Mouse (Mus musculus) liver, postnatal 0 days (tissue): Measurements from ENCODE around the gene Rgs6.

Experiments
- CTCF ChIP-seq: sonication (generic); IDR thresholded peaks from 2 replicates; pipeline ENCODE4 v1.5.1; 2016; ENCODE audit warnings: antibody characterized with exemption, low read depth
- EP300 ChIP-seq: IDR thresholded peaks from 2 replicates; pipeline ENCODE4 v1.6.1; 2016; ENCODE audit warnings: antibody characterized with exemption, low read depth, mild to moderate bottlenecking

DNA sequence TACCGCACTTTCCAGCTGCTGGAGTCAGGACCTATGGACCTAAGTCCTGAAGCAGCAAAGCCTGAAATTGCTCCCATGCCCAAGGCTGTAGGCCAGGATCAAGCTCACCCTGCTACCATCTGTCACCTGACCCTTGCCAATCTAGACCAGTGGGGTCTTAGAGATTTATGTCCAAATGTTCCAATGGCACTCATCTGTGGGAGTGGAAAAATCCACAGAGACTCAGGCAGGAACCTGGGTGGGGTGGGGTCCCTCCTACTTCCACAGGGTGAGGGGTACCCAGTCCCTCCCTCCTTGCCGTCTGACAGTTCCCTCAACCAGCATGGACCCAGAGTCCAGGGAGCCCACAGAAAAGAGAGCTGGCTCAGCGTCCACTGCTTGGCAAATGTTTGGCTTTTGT, 622.6 kb downstream of the Rgs6 start:
- TF ChIP-seq CTCF (no peak), EP300 (no peak)
